Mouse (Mus musculus): ENCODE results near the gene Arhgef10l.

- TF ChIP-seq POLR2A (IDR thresholded peaks at IDR 0.05; ENCODE audit: control insufficient read depth in 1 of 2, insufficient read depth in 1 of 2, low read depth in 1 of 2, low read length in 2 of 2, poor library complexity in 1 of 2): no peak
- TF ChIP-seq UBTF (IDR thresholded peaks at IDR 0.05; ENCODE audit: borderline replicate concordance, insufficient read depth, low read depth, low read length): no peak
- no peak for TF ChIP-seq MAZ (IDR thresholded peaks at IDR 0.05; ENCODE audit: low read depth, low read length)
- no peak for TF ChIP-seq CTCF (IDR thresholded peaks at IDR 0.05 in 2 of 3, conservative IDR thresholded peaks at IDR 0.05 in 1 of 3; ENCODE audit: control insufficient read depth in 1 of 3, insufficient read depth in 1 of 3, low read depth in 2 of 3, low read length in 3 of 3, poor library complexity in 1 of 3, severe bottlenecking in 1 of 3)
- no peak for TF ChIP-seq E2F4 (IDR thresholded peaks at IDR 0.05; ENCODE audit: borderline replicate concordance, low read depth, low read length)
- no peak for TF ChIP-seq RCOR1 (IDR thresholded peaks at IDR 0.05; ENCODE audit: low read depth, low read length)
- no peak for TF ChIP-seq GATA1 (IDR thresholded peaks at IDR 0.05; ENCODE audit: low read depth, low read length)
- TF ChIP-seq KAT2A (conservative IDR thresholded peaks at IDR 0.05; ENCODE audit: low read depth, low read length): no peak
- TF ChIP-seq SIN3A (IDR thresholded peaks at IDR 0.05; ENCODE audit: low read length): no peak
- no peak for TF ChIP-seq JUND (IDR thresholded peaks at IDR 0.05; ENCODE audit: low read depth, low read length)
- no peak for TF ChIP-seq EP300 (IDR thresholded peaks at IDR 0.05; ENCODE audit: low read depth in 1 of 2, low read length in 2 of 2)
- TF ChIP-seq ZC3H11A (IDR thresholded peaks at IDR 0.05; ENCODE audit: low read depth, low read length): no peak
Measured at GRCm38 (mm10) chr4:140566785-140567184, 99.0 kb downstream of the Arhgef10l start.
